Mouse (Mus musculus) liver, adult 2 months (tissue): ENCODE data around the gene Pde9a.

Source experiments
- CTCF ChIP-seq: fragments of 200-500 bp; IDR thresholded peaks from 2 replicates; pipeline ENCODE4 v1.5.1; 2011; ENCODE audit warnings: low read depth, low read length, control low read depth
- POLR2A ChIP-seq: fragments of 200-500 bp; IDR thresholded peaks from 2 replicates; pipeline ENCODE4 v1.6.1; 2011; ENCODE audit warnings: low read length, control low read depth; ENCODE audit not compliant: insufficient read depth; ENCODE audit errors: extremely low read depth

DNA sequence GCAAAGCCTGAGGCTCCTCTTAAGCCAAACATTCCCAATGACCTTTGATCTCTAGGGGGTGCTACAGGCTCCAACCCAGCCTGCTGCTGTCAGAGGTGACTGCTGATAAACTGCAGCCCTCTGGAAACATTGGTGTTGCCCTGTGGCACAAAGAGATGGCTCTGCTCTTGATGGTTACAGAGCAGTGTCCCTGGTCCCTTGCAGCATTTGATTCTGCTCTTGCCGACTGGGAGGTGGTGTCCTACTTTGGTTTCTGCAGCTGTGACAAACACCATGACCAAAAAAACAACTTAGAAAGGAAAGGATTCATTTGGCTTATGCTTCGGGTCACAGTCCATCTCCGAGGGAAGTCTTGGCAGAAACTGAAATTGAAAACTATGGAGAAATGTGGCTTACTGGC, 5.5 kb downstream of the Pde9a start:
- TF ChIP-seq POLR2A (no peak), CTCF (no peak)
